Mouse (Mus musculus): Measurements from ENCODE around the gene Treml2. TPM values are rescaled to one million over a fixed set of nuclear protein-coding genes. Genes with fewer than 3 reads are reported as not detected.

Gene Treml2
- 1.3 TPM for polyA plus RNA-seq (2017; shearing (Covaris generic))

DNA sequence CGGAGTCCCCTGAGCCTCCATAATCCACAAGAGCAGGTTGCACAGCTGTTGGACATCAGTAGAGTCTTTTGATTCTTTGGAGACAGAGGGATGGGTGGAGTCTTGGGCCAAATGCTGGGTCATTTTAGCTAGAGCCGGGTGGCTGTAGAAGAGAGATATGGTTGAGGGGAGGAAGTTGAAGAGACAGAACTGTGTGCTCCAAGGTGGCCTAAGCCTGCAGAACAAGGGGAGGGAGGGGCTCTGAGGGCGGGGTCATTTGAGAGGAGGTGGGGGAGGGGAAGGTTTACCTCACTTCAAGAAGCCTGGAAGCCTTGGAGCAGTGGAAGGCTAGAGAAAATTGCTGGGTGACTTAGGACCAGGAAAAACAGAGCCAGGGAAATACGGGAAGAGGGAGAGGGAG lies at the start of gene Treml2:
Gene Treml2, plus strand, starts transcription at position 296 of the 400 bp plus-strand sequence.

DNA sequence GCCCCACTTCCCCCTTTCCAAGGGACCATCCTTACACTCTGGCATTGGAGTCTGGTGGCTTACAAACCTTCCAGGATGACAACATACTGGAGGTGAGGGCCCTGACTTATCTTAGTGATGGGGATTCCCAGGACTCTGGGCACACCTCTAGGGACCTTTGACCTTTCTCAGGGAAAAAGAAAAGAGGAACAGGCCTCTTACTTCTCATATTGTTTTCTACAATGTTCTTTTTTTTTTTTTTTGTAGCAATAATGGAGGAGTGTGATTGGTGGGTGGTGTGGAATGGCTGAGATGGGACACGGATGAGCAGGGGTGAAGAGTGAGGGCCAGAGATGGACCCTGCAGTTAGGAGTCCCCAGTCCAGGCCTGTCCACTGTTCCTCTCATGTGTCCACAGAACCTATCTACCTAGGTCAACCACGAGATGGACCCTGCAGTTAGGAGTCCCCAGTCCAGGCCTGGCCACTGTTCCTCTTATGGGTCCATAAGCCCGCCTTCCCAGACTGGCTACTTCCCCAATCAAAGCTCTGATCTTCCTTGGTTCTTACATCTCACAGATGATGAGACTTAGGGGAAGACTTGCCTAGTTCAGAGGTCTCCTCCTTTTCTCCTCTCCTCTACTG lies 35.4 kb upstream of the Treml2 start, which contains the start of gene Treml4:
Gene Treml4, plus strand, starts transcription at position 555 of the 622 bp plus-strand sequence.

DNA sequence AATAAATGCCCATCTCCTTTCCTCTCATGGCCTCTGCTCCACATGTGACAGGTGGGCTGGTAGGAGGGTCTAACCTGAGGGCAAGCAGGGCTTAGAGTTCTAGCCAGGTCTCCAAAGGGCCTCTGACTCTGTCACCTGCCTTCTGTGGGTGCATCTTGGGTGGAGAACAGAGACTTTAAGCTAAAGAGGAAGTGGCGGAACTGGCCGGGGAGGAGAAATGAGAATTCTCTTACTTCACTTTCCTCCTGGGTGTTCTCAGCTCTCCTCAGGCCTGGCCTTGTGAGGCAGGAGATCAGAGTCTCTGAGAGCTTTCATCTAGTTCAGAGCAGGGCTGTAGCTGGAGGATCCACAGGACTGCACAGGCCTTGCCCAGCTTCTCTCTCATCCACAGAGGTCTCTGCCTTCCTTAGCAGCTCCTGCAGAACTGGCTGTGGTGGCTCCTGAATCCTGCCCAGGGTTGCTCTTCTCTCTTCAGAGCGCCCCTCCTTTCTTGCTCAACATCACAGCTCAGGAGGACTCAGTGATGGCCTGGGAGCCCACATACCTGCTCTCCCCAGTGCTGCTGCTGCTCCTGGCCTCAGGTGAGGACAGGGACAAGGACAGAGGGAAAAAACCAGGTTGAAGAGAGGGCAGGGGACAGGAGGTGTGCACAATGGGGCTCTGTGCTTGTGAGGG lies 16.7 kb downstream of the Treml2 start, which contains the start of gene B430306N03Rik:
Gene B430306N03Rik, plus strand, starts transcription at position 237 of the 675 bp plus-strand sequence.

GRCm38 (mm10) chr17:48346231-48346630 lies 46.9 kb downstream of the Treml2 start, which contains the start of gene Trem2:
TSS of gene Trem2 (plus strand) at chr17:48346401.

DNA sequence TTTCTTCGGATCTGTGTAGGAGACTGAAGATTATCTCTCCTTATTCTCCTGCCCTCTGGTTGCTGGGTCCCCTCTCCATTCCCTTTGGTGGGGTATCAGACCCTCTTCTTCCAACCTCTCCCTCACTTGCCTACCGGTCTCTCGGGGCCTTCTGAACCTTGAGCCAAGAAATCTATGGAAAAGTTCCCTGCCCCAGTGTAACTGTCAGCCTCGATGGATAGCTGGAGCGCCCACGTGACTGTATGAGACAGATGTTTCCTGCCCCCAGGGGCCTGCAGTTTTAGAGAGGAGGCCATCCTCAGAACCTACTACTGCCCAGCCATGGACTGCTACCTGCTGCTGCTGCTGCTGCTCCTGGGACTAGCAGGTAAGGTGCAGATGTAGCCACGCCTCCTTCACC lies 60.3 kb downstream of the Treml2 start, which contains the start of gene Treml1:
Gene Treml1, plus strand, starts transcription at position 301 of the 400 bp plus-strand sequence.

Other genes starting within 250 kb of the Treml2 start
- not detected for gene 1700067P10Rik, start 210.2 kb upstream of the Treml2 start, polyA plus RNA-seq (2017; shearing (Covaris generic))
- not detected for gene 9830107B12Rik, start 153.2 kb upstream of the Treml2 start, polyA plus RNA-seq (2017; shearing (Covaris generic))
- 0.14 TPM for gene A530064D06Rik, start 132.2 kb upstream of the Treml2 start, polyA plus RNA-seq (2017; shearing (Covaris generic))
- not detected for gene Trem1, start 66.7 kb upstream of the Treml2 start, polyA plus RNA-seq (2017; shearing (Covaris generic))
- gene Trem3, start 51.7 kb upstream of the Treml2 start, polyA plus RNA-seq (2017; shearing (Covaris generic)), result not detected
- gene Treml4, start 35.2 kb upstream of the Treml2 start, polyA plus RNA-seq (2017; shearing (Covaris generic)), result not detected
- 0.30 TPM for gene B430306N03Rik, start 16.6 kb downstream of the Treml2 start, polyA plus RNA-seq (2017; shearing (Covaris generic))
- not detected for gene Trem2, start 46.9 kb downstream of the Treml2 start, polyA plus RNA-seq (2017; shearing (Covaris generic))
- not detected for gene Treml1, start 60.4 kb downstream of the Treml2 start, polyA plus RNA-seq (2017; shearing (Covaris generic))
- 12.1 TPM for gene Nfya, start 110.4 kb downstream of the Treml2 start, polyA plus RNA-seq (2017; shearing (Covaris generic))
- 48.0 TPM for gene Oard1, start 110.5 kb downstream of the Treml2 start, polyA plus RNA-seq (2017; shearing (Covaris generic))
- 9.5 TPM for gene Apobec2, start 133.4 kb downstream of the Treml2 start, polyA plus RNA-seq (2017; shearing (Covaris generic))
- 0.11 TPM for gene Tspo2, start 152.0 kb downstream of the Treml2 start, polyA plus RNA-seq (2017; shearing (Covaris generic))
- gene Unc5cl, start 155.4 kb downstream of the Treml2 start, polyA plus RNA-seq (2017; shearing (Covaris generic)), result 9.5 TPM

All from effector memory CD4-positive, alpha-beta T cell, adult 5 months (primary cell).